Mouse (Mus musculus): Measurements from ENCODE around the gene Padi4. TPM values are rescaled to one million over a fixed set of nuclear protein-coding genes. Genes with fewer than 3 reads are reported as not detected.

The Padi4 gene
- polyA plus RNA-seq, 1 experiment = 0.44 TPM

GRCm38 (mm10) chr4:140723192-140723591 is 50.8 kb downstream of the Padi4 start:
- WGBS = 81% methylated on average over 9 of the region's 9 CpGs
- no peaks in the 10 kb centered on the region; the same call in 1 of the 2 replicates for H3K36me3 ChIP-seq (ENCODE audit: control insufficient read depth, insufficient read depth, low read length)
- H3K4me1 ChIP-seq (ENCODE audit: control insufficient read depth, insufficient read depth, low read length) = no peaks in the 10 kb centered on the region
- TF ChIP-seq POLR2A (IDR thresholded peaks at IDR 0.05; ENCODE audit: low read depth, low read length) = no peak
- no peak for TF ChIP-seq CTCF (conservative IDR thresholded peaks at IDR 0.05; ENCODE audit: insufficient read depth, insufficient read length, low read depth, low read length)
- no peak for DNase-seq
- H3K27me3 ChIP-seq (replicated peaks; ENCODE audit: control insufficient read depth, insufficient read depth, low read length) = no peaks in the 10 kb centered on the region
- H3K27ac ChIP-seq (ENCODE audit: insufficient read depth, low read depth, low read length) = no peak overlapping the region
- H3K4me3 ChIP-seq (ENCODE audit: insufficient read depth, low read depth, low read length) = no peak overlapping the region

- Histone ChIP-seq H3K4me1 (ENCODE audit: control insufficient read depth, insufficient read depth, low read length) (no peaks in the 10 kb centered on the region), H3K27ac (ENCODE audit: insufficient read depth, low read depth, low read length) (no peak overlapping the region), H3K36me3 (ENCODE audit: control insufficient read depth, insufficient read depth, low read length) (no peaks in the 10 kb centered on the region; the same call in 1 of the 2 replicates), H3K27me3 (replicated peaks; ENCODE audit: control insufficient read depth, insufficient read depth, low read length) (no peaks in the 10 kb centered on the region), H3K4me3 (ENCODE audit: insufficient read depth, low read depth, low read length) (no peak overlapping the region)
- 82% methylated on average over 9 of the region's 9 CpGs for WGBS
- TF ChIP-seq CTCF (conservative IDR thresholded peaks at IDR 0.05; ENCODE audit: insufficient read depth, insufficient read length, low read depth, low read length) = no peak
- TF ChIP-seq POLR2A (IDR thresholded peaks at IDR 0.05; ENCODE audit: low read depth, low read length) = no peak
- no peak for DNase-seq
These were observed 51.3 kb downstream of the Padi4 start for GRCm38 (mm10) chr4:140722710-140723109.

GRCm38 (mm10) chr4:140721968-140722490 is 52.0 kb downstream of the Padi4 start:
- DNase-seq = no peak
- WGBS = 83% methylated on average over 20 of the region's 20 CpGs
- H3K27ac ChIP-seq (ENCODE audit: insufficient read depth, low read depth, low read length) = no peak overlapping the region
- H3K36me3 ChIP-seq (ENCODE audit: control insufficient read depth, insufficient read depth, low read length) = no peaks in the 10 kb centered on the region; the same call in 1 of the 2 replicates
- no peaks in the 10 kb centered on the region for H3K27me3 ChIP-seq (replicated peaks; ENCODE audit: control insufficient read depth, insufficient read depth, low read length)
- no peak overlapping the region for H3K4me3 ChIP-seq (ENCODE audit: insufficient read depth, low read depth, low read length)
- H3K4me1 ChIP-seq (ENCODE audit: control insufficient read depth, insufficient read depth, low read length) = no peaks in the 10 kb centered on the region
- TF ChIP-seq CTCF (conservative IDR thresholded peaks at IDR 0.05; ENCODE audit: insufficient read depth, insufficient read length, low read depth, low read length) = no peak
- no peak for TF ChIP-seq POLR2A (IDR thresholded peaks at IDR 0.05; ENCODE audit: low read depth, low read length)

GRCm38 (mm10) chr4:140720091-140720490 is 53.9 kb downstream of the Padi4 start:
- no peaks in the 10 kb centered on the region; the same call in 1 of the 2 replicates for H3K36me3 ChIP-seq (ENCODE audit: control insufficient read depth, insufficient read depth, low read length)
- TF ChIP-seq POLR2A (IDR thresholded peaks at IDR 0.05; ENCODE audit: low read depth, low read length) (no peak), CTCF (conservative IDR thresholded peaks at IDR 0.05; ENCODE audit: insufficient read depth, insufficient read length, low read depth, low read length) (no peak)
- no peaks in the 10 kb centered on the region for H3K4me1 ChIP-seq (ENCODE audit: control insufficient read depth, insufficient read depth, low read length)
- no peak for DNase-seq
- no peaks in the 10 kb centered on the region for H3K27me3 ChIP-seq (replicated peaks; ENCODE audit: control insufficient read depth, insufficient read depth, low read length)
- H3K27ac ChIP-seq (ENCODE audit: insufficient read depth, low read depth, low read length) = no peak overlapping the region
- H3K4me3 ChIP-seq (ENCODE audit: insufficient read depth, low read depth, low read length) = no peak overlapping the region
- WGBS = 83% methylated on average over 5 of the region's 5 CpGs

- H3K27me3 ChIP-seq (replicated peaks; ENCODE audit: control insufficient read depth, insufficient read depth, low read length) = no peaks in the 10 kb centered on the region
- DNase-seq = no peak
- H3K36me3 ChIP-seq (ENCODE audit: control insufficient read depth, insufficient read depth, low read length) = no peaks in the 10 kb centered on the region; the same call in 1 of the 2 replicates
- no peak overlapping the region for H3K27ac ChIP-seq (ENCODE audit: insufficient read depth, low read depth, low read length)
- H3K4me3 ChIP-seq (ENCODE audit: insufficient read depth, low read depth, low read length) = no peak overlapping the region
- 95% methylated on average over 9 of the region's 9 CpGs for WGBS
- no peak for TF ChIP-seq POLR2A (IDR thresholded peaks at IDR 0.05; ENCODE audit: low read depth, low read length)
- no peak for TF ChIP-seq CTCF (conservative IDR thresholded peaks at IDR 0.05; ENCODE audit: insufficient read depth, insufficient read length, low read depth, low read length)
- H3K4me1 ChIP-seq (ENCODE audit: control insufficient read depth, insufficient read depth, low read length) = no peaks in the 10 kb centered on the region
These were observed 55.6 kb downstream of the Padi4 start for GRCm38 (mm10) chr4:140718436-140718835.

- no peaks in the 10 kb centered on the region; the same call in 1 of the 2 replicates for H3K36me3 ChIP-seq (ENCODE audit: control insufficient read depth, insufficient read depth, low read length)
- TF ChIP-seq CTCF (conservative IDR thresholded peaks at IDR 0.05; ENCODE audit: insufficient read depth, insufficient read length, low read depth, low read length) (no peak), POLR2A (IDR thresholded peaks at IDR 0.05; ENCODE audit: low read depth, low read length) (no peak)
- DNase-seq = no peak
- H3K27me3 ChIP-seq (replicated peaks; ENCODE audit: control insufficient read depth, insufficient read depth, low read length) = no peaks in the 10 kb centered on the region
- H3K4me1 ChIP-seq (ENCODE audit: control insufficient read depth, insufficient read depth, low read length) = no peaks in the 10 kb centered on the region
- no peak overlapping the region for H3K4me3 ChIP-seq (ENCODE audit: insufficient read depth, low read depth, low read length)
- WGBS = 92% methylated on average over 11 of the region's 11 CpGs
- H3K27ac ChIP-seq (ENCODE audit: insufficient read depth, low read depth, low read length) = no peak overlapping the region
These were observed 57.0 kb downstream of the Padi4 start for GRCm38 (mm10) chr4:140716994-140717393.

GRCm38 (mm10) chr4:140714586-140714985 is 59.5 kb downstream of the Padi4 start:
- no peak for DNase-seq
- H3K4me1 ChIP-seq (ENCODE audit: control insufficient read depth, insufficient read depth, low read length) = no peaks in the 10 kb centered on the region
- H3K27ac ChIP-seq (ENCODE audit: insufficient read depth, low read depth, low read length) = no peak overlapping the region
- no peaks in the 10 kb centered on the region; the same call in 1 of the 2 replicates for H3K36me3 ChIP-seq (ENCODE audit: control insufficient read depth, insufficient read depth, low read length)
- H3K27me3 ChIP-seq (replicated peaks; ENCODE audit: control insufficient read depth, insufficient read depth, low read length) = no peaks in the 10 kb centered on the region
- TF ChIP-seq CTCF (conservative IDR thresholded peaks at IDR 0.05; ENCODE audit: insufficient read depth, insufficient read length, low read depth, low read length) (no peak), POLR2A (IDR thresholded peaks at IDR 0.05; ENCODE audit: low read depth, low read length) (no peak)
- WGBS = 88% methylated on average over 5 of the region's 5 CpGs
- H3K4me3 ChIP-seq (ENCODE audit: insufficient read depth, low read depth, low read length) = no peak overlapping the region

All from kidney, adult 2 months (tissue).